Mouse (Mus musculus): ENCODE measurements around the gene Syt1. TPM values are rescaled to one million over a fixed set of nuclear protein-coding genes. Genes with fewer than 3 reads are reported as not detected.

The Syt1 gene
- total RNA-seq, 2 experiments from 2014 or later: 974 to 1,035 TPM

DNA sequence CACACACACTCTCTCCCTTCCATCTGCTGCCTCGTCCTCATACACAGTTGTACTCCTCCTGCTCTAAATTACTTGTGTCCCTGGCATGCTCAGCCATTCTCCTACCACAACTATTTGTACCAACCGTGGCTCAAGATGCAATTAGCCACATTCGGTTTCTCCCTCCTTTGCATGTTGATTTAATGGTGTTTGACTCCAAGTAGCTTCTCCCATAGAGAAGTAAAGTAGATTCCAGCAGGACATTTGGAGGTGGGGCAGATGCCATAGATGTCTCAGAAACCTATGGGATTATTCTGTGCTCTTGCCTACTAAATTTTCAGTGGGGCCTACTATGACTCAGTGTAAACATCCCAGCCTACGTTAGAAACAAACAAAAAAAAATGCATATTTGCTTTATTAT, 479.1 kb downstream of the Syt1 start:
- no peak for DNase-seq (ENCODE audit: low spot score in 2 of 2)

DNA sequence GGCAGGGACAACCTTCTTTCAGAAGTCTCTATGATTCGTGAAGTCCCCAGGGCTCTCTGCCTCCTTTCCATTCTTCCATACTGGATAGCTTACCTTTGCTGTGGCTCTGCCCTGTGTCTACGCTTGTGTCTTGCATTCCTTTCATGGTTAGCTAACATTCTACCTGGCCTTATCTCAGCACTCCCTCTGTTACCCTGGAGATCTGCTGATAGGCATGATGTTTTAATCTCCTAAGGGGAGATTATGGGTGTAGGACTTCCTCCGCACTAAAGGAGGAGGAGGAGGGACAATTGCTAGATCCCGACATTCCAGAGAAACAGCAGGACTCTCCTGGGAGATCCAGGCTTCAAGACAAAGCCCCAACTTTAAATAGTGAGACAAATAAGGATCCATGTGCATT, 479.7 kb downstream of the Syt1 start:
- DNase-seq (ENCODE audit: low spot score in 2 of 2): no peak

DNA sequence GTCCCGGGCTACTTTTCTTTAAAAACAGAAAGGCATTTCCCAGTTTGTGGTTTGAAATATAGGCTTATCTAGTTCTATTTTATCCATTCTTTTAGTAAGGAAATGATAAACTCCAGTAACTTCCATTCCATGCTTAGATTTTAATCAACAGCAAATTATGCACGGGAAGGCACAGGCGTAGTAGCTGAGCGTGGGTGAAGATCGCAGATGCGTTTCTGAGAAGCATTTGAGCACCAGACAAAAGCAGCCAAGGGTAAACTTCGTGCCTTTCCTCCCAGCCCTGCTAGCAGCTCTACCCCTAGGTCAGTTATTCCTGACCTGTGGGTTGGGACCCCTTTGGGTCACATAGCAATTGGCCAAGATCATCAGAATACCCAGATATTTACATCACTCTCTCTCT, 482.4 kb downstream of the Syt1 start:
- DNase-seq (ENCODE audit: low spot score in 2 of 2): peak in 1 of 2 experiments; percentile 43

DNA sequence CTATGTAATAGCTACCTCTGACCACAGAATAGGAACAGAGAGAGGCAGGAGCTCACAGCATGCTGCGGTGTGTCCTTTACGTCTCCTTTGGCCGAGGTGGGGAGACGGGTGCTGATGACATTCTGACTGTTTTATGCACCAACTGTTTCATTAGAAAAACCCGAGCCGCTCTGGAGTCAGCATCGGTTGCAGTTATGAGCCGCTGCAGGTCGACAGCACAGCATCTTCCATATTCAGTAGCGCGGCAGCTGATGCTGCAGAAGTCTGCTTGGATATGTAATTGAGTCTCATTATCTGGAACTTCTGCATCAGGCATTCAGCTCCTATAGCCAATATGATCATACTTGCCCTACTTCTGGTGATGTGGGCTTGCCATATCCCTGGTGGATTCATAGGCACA, 485.3 kb downstream of the Syt1 start:
- no peak for DNase-seq (ENCODE audit: low spot score in 2 of 2)

DNA sequence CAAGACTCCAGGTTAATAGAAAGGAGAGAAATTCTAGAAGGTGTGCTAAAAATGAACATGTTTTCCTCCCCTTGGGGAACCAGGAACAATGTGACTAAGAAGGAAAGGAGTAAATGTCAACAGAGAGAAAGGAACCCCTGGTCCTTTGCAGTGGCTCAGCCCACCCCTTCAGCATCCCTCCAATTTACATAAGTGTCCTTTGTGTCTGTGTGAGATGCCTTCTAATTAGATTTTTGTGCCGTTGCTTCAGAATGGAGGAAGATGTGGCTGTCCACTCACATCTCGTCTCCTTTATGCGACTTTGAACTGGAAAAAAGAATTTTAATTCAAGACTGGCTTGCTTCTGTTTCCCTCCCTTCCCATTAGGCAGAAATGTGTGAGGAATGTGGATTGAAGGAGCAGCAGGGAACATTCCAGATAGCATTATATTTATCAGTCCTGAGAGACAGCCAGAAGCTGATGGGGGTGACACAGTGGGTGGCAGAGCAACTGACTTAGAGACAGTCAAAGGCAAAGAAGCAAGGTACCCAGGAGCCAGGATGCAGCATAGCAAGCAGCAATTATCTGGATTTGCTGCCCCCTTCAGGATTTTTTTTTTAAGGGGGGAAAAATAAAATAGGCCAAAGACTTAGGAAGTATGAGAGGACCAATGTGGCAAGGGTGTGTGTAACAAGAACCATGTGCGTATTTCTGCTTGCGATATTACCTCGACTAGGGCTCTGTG, 486.3 kb downstream of the Syt1 start:
- DNase-seq (ENCODE audit: low spot score in 2 of 2): no peak

DNA sequence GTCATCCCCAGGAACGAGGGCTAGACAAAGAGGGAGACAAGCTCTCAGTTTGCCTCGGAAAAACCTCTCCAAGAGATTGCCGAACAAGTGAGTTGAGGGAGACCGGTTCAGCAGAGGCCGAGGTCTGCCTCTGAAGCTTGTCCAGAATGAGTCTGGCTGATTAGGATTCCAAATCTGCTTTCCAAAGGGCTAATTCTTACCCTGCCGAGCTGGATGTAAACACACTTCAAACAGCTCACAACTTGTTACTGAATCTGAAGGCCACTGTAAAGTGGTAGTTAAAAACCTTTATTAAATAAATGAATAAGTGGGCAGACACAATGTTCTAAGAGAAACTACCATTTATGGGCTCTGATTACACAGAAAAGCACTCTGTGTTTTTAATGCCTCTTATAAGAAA, 491.6 kb downstream of the Syt1 start:
- DNase-seq (ENCODE audit: low spot score in 2 of 2): no peak

DNA sequence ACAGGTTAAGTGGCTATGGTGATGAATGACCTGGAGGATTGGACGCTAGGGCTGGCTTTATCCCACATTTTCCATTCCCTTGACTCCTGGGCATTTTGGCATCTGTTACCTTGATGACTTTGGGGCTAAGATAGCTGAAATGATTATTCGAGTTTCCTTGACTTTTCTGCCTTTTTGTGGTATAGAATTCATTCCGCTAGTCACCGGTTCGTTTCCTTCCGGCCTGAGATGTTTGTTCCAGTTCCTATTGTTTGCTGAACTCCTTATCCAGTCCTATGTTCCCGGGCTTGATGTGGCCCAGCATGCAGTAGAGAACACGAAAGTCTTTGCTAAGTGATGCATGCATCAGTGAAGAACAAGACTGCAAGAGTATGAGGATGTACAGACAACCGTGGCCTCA, 493.7 kb downstream of the Syt1 start:
- no peak for DNase-seq (ENCODE audit: low spot score in 2 of 2)

DNA sequence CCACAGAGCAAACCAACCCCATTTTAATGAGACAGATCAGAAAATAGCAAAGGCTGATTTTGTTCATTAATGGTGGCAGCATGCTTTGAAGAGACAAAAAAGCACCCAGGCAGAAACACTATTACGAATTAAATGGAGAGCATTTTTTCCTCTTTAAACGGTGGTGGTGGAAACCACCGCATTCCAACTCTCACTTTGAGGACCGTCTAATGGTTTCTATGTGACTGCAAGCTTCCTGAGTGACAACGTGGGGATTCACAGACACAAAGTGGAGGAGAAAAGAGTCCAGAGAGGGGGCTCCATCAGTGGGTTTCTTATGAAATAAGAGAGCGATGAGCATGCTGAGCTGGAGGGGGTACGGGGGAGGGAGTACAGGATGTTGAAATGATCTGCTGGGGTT, 496.1 kb downstream of the Syt1 start:
- no peak for DNase-seq (ENCODE audit: low spot score in 2 of 2)

DNA sequence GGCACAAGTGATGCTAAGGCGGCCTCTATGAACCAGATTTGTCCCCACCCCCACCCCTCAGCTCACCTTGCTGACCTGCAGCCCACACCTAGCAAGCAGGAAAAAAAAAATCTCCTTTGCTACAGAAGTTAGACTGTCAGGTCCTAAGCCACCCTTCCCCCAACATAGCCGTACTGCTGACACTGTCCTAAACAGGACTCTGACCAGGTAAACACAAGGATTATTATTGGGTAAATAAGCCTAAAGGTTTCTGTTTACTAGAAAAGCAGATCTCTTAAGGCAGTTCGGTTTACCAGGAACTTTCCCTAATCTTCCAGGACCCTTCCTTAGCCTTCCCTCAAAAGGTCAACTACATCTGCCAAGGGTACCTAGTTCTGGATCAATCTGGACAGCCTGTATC, 501.2 kb downstream of the Syt1 start:
- no peak for DNase-seq (ENCODE audit: low spot score in 2 of 2)

DNA sequence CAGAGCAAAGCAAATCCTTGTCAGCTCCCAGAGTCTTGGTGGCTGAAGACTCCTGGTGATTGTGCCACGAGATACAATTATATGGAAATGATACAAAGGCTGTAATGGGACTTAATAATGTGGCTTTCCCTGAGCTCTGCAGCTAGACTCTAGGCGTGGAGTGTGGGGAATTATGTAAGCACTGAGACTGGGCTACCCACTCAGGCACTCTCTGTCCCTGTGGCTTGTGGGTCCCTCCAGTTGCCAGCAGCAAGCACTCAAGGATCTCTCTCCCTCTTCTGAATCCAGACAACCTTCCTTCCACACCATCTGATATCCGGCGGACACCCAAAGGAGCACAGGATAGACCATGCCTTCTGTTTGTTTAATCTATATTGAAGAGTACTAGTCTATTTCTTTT, 503.9 kb downstream of the Syt1 start:
- DNase-seq (ENCODE audit: low spot score in 2 of 2): no peak

DNA sequence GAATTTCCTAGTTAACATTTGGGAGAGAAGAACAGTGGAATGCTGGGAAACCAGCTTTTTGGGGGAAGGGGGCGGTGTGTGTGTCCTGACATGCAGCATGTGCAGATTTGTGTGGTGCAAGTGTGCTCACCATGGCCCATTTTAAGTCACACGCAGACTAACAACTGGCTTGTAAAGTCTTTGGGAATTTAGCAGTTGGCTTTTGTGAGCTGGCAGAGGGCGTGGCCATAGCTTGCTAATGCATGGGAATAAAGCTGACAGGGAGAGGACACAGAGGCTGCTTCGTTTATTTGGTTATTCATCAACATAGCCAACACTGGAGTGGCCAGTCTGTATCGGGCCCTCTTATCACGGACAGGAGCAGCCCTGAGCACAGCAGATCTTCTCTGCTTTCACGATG, 505.9 kb downstream of the Syt1 start:
- peak in 1 of 2 experiments; percentile 28 for DNase-seq (ENCODE audit: low spot score in 2 of 2)

DNA sequence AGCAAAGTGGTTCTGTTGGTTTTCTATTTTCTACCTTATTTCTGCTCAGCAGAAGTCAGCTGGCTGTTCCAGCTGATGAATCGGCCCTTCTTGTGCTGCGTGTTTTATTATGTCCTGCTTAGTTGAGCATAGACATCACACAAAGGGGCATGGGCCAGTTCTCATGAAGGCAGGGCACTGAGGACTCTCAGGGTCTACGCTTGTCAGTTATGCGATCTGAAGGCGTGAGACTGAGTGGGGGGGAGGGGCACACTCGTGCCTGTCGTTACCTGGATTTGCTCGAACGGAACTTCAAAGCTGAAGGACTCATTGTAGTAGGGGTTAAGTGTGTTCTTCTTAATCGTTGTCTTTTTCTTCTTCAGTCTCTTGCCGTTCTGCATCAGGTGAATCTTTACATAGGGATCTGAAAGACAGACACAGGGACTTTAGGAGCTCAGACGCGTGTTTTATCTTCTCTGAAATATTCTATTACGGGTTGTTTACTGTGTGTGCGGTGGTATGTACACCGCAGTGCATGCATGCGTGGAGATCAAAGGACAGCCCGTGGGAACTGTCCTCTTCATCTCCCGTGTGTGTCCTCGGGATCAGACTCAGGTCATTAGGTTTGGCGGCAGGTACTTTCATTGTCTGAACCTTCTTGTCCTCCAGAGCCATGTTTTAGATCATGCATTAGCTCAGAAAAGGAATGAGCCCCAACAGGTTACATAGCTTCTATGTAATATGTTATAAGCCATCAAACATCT, 506.5 kb downstream of the Syt1 start:
- DNase-seq (ENCODE audit: low spot score in 2 of 2): no peak

DNA sequence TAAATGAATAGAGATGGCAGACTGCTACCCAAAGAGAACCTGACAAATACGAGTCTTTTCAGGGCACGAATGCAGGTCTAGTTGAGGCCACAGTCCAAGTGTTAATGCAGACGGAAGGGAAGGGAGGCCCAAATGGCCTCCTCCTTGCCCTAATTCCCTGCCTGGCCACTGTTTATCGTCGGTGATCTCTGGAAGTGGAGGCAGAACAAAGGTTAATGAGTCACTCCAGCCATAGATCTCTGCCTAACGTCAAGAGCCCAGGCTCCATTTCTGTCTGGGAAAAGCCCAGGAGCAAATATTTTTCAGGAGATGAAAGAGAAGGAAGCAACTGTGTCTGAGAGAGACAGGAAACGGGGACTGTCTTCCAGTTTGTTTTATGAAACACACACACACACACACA, 520.6 kb downstream of the Syt1 start:
- DNase-seq (ENCODE audit: low spot score in 2 of 2): no peak

DNA sequence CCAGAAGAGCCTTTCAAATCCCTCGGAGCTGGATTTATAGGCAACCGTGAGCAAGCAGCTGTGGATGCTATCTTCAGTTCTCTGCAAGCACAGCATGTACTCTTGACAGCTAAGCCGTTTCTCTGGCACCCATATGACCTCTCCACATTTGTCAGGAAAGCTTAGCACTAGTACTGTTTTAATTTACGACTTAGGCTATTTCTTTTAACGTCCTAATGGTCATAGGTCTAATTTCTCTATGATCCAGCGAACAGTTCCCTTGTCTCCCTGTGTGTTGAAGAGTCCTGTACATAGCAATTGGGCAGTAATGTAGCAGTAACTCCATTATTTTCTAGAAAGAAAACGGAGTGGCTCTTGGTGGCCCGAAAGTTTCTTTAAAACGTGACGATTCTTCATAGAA, 526.8 kb downstream of the Syt1 start:
- no peak for DNase-seq (ENCODE audit: low spot score in 2 of 2)

DNA sequence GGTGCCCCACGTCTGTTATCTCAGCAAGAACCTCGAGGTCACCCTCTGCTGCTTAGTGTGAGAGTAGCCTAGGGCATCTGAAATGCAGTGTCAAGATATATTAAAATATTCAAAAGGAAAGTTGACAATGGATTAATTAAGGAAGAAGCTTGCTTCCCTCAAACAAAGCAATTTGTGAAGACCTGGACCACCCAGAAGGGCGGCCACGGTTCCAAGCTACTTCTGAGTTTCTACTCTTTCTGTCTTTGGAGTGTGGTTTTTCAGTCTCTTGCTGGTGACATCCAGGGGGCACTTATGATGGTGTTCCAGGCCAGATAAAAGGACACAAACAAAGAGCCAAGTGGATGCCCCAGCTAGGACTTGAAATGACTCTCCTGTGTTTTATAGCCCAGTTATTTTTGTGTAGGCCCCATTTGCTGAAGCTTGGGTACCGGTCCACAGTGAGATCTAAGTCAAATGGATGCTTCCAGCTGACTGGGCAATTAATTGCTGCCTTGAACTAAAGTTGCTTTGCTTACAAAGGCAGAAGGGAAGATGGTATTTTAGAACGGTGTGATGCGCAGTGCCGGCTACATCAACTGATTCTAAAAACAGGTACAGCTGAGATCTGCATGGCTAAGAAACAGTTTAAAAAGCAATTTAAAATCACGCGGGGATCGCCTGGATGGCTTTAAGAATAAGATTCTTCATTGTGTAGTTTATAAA, 530.5 kb downstream of the Syt1 start:
- DNase-seq (ENCODE audit: low spot score in 2 of 2): no peak

DNA sequence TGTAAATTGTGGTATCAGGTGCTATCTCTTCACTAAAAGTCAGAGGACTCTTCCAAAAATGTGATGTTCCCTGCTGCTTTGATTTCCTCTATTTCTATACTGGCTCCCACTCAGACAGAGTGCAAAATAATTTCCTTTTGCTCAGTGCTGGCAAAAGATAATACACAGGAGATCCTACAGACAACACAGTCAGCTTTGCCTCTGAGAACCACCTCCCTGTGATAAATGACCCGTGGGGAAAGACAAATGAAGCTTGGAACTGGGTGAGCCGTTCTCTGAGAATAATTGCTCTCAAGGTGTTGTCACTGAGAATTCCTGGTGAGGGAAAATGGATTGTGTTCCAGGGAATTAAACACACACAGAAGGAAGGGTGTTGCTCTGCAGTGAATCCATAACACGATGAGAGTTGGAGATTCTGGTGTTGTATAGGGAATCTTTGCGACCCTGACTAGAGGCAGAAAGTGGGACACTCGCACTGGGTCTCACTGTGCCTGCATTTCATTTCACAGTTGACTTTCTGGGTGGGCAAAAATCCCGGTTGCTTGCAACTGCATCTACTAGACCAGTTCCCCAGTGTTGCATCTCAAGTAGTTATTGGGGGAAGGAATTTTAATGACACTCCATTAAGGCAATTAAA, 540.3 kb downstream of the Syt1 start:
- DNase-seq (ENCODE audit: low spot score in 2 of 2): no peak

DNA sequence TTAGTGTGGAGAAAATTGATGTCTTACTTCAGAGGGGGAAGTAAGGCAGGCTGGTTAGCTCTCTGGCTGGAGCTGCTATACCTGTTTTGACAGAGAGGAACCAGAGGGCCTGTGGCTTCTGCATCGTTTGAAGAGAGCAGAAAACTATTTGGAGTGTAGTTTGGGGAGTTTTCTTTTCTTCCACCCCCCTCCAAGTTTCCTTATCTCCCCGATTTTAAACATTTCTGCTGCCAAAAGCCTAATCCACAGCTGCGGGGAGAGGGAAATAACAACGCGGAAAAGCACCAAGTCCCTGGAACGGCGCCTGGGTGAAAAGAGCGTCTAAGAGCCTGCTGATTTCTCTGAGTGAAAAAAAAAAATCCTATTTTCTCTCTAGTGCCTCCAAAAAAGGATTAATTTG, 544.2 kb downstream of the Syt1 start:
- no peak for DNase-seq (ENCODE audit: low spot score in 2 of 2)

DNA sequence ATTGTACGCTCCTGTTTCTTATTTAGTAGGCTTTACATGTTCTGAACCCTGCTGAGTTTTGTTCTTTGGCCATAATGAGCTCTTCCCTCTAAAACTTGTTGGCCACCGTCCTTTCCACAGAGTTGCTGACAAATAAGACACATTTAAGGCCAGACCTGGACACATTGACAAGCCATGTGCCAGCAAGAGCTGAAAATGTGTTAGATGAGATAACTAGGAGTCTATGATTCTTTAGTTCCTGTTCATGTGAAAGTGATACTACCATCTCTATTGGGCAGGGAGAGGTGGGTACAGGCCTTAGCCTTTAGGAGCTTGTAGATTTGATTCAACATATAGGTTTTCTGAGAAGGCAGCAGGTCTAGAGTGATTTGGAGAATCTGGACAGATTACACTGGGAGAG, 548.9 kb downstream of the Syt1 start:
- no peak for DNase-seq (ENCODE audit: low spot score in 2 of 2)

DNA sequence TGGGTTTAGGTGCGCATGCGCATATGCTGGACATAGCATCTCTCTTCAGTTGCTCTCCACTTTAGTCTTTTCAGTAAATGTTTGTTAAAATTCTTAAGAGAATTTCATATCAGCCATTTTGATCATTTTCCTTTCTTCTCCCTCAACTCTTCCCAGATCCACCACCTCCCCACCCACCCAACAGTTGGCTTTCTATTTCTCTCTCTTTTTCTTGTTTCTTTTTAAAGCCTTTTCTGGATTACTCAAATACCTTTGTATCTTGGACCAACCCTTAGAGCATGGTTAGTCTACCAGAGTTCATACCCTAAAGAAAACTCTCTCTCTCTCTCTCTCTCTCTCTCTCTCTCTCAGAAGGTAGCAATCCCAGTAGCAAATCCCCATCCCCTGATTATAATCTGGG, 553.7 kb downstream of the Syt1 start:
- DNase-seq (ENCODE audit: low spot score in 2 of 2): no peak

DNA sequence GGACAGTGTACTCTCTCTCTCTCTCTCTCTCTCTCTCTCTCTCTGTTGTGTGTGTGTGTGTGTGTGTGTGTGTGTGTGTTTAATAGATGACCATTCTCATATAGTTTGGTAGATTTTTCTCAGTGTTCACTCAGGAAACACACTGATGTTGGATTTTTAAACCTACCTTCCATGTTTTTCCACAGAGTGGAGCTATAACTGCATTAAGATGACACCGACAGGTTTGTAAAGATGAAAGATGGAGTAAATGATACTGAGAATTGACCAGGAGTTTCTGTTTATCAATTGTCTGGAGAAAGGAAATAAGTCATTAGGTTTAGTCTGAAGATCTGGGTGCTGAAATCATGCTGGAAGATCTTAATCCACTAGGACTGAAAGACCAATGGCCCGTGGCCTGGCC, 554.9 kb downstream of the Syt1 start:
- DNase-seq (ENCODE audit: low spot score in 2 of 2): peak in 1 of 2 experiments; percentile 48

DNA sequence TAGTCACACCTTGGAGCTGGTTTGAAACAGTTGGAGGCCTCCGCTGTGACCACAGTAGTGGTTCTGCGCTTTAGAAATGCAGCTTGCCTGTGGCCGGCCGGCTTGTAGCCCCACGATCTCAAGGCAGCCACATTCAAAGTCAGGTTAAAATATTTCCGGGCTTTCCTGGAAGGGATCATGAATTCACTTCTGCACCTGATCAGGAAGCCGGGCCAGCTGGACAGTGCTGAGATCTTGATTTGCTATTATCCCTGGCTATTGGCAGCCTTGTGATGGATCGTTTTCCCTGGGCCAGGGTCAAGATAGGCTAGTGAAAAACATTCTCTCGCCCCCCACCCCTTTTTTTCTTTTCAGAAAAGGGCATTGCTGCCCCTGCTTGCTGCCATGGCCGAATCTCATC, 555.6 kb downstream of the Syt1 start:
- no peak for DNase-seq (ENCODE audit: low spot score in 2 of 2)

DNA sequence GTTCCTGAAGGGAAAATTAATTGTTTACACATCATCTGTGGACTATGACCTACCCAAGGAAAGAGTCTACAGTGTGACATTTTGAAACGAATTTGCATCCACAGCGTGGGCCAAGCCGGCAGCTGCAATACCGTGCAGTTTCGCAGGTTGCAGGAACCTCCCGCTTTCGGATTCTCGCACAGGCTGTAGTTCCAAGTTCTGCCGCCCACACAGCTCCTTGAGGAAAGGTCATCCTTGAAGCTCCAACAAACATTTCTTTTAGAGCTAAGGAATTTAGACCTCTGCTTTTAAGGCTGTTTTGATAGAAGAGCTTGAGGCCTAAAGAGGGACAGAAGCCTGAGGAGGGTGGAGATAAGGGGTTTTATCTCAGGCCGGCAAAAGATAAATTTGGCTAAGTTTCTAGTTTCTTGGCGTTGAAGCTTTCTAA, 556.1 kb downstream of the Syt1 start:
- DNase-seq (ENCODE audit: low spot score in 2 of 2): peak in 1 of 2 experiments; percentile 51

Measured in layer of hippocampus, adult 18-20 months (tissue).